Mouse (Mus musculus) A20 (cell line): ENCODE measurements around the gene Nt5c1a.
A peak's percentile ranks its signal among the peaks of the same experiment; 100 is the strongest.
"Not testable (repeated sequence)": the region's sequence is repeated elsewhere in the genome, so short reads cannot be mapped to it uniquely, and the experiment has no call there.

Source experiments
- DNase-seq: peaks from one replicate; pipeline ENCODE4 v3.0.0-alpha.2; 2011; ENCODE audit warnings: low read depth, low spot score

The Nt5c1a gene

DNA sequence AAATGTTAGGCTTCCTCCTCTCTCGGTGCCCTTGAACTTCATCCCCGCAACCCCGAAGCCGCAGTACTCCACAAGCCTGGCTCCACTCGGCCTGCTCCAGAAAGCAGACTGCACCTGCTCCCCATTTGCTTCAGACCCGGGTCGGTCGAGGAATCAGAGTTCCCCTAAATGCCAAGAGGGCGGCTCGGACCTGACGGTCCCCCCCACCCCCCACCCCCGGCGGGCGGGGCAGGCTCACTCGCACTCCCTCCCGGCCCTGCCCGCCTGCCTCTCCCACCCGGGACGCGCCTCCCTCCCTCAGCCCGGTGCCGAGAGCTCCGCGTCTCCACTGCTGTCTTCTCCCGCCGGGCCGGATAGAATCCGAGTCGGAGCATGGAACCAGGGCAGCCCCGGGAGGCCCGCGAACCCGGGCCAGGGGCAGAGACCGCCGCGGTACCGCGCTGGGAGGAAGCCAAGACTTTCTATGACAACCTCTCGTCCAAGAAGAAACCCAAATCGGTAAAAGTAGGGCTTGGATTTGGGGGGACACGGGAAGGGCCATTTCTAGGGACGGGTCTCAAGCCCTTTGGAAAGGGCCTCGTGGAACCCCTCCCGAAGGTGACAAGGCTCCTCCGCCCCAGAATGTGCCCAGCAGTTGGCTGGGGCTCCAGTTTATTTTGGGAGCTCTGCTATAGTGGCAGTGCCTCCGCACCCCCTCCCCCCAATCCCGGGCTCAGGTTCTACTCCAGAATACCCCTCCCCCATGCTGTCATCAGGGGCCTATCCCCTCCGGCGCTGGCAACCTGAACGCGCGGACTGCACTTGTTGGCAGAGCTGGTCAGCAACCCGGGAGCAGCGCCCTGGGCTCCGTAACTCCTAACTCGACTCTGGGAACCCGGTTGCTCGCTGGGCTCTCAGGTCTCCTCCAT, at the start of gene Nt5c1a:
Gene Nt5c1a (plus strand): TSS at position 319 of the 908 bp plus-strand sequence.
- DNase-seq: no peak

- no peak for DNase-seq
Observed at GRCm38 (mm10) chr4:123152003-123152402, 49.3 kb upstream of the Nt5c1a start.

DNA sequence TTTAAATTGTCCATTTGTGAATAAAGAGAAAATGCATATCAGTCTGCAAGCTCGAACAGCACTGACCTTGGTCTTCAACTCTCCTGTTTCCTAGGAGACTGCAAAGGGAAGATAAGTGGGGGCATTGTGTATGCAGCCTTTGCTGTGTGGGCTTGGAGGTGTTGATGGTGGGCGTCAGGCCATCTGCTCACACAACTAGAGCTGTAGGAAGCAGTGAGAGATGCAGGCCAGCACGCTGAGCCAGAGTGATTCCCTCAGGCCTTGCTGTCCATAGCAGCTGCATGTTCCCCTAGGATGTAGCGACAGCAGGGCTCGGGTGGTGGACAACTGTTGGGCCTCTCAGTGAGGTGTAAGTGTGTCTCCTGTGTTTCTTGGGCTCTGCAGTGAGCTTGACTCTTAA, 48.3 kb upstream of the Nt5c1a start:
- DNase-seq: no peak

- DNase-seq: peak; percentile 55
Observed at GRCm38 (mm10) chr4:123155004-123155403, 46.3 kb upstream of the Nt5c1a start.

- DNase-seq: no peak
Observed at GRCm38 (mm10) chr4:123155427-123155826, 45.9 kb upstream of the Nt5c1a start.

DNA sequence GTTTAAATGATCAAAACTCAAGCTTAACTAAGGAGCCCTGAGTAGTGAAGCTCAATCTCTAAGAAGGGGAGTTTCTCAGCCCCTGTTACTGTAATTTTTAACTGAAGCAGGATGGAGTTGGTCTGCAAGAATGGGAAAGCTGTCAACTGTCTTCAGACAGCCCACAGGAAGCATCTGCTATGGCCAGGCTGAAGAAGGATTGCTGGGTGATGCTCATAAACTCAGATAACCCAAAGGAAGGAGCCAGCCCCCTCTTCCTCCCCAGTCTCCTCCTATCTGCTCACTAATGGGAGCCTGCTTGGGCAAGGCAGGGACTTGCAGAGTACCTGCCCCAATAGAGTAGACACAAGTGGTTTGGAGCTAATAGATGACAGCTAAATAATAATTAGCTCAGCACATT, 45.5 kb upstream of the Nt5c1a start:
- DNase-seq: no peak

DNA sequence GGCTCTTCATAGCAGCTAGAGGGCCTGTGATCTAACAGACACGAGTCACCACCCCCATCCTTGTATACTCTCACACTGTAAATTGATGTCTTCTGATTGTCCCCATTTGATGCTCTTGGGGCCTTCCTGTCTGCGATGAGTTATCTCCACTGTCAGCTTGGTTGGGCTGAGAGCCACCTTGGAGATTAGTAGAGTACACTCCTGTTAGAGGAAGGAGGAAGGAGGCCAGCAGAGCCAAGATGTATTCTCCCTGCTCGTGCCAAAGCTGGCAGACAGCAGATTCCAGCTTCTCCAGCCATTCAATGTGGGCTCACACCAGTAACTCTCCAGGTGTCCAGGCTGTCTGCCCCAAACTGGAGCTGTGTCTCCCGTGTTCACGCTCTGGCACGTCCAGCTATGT, 40.7 kb upstream of the Nt5c1a start:
- DNase-seq: no peak

DNA sequence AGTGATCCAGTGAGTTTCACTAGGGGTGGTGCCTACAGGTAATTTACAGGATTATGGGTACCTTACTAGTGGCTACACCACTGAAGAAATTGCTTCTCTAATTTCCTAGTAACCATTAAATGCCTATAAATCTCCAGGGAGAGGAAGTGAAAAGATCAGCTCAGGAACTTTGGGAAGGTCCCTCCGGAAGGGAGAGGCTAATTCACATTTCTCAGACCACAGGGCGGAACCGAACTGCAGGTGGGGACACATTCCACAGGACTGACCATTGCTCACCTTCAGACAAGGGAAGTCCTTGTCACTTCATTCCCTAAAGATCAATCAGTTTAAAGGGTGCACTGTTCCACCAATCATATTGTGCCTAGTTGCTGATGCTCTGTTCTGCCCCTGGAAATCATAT, 40.1 kb upstream of the Nt5c1a start:
- DNase-seq: not testable (repeated sequence)

DNA sequence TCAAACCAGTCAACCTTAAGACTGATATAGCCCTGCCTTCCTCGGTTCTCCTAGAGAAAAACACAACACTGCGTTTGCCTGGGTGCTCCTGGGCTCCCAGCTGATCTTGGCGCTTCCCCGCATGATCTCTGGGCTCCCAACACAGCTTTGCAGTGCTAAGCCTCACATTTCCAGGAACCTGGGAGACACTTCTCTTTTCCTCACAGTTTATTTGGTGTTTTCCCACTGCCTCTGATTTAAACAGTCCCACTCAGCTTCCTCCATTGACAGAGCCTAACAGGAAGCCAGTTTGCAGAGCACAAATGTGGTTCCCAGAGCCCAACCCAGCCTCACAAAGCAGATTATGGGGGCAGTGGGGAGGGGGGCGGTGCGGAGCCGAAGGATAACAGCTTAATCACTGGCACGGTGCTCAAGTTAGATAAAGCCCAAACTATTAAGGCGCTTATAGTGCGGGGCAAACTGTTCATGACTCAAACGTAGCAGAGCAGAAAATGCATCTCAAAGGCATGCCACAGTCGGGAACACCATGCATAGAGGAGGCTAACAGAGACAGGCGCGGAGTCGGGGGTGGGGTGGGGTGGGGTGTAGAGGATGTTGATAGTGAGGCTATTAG, 38.9 kb upstream of the Nt5c1a start:
- DNase-seq: no peak

DNA sequence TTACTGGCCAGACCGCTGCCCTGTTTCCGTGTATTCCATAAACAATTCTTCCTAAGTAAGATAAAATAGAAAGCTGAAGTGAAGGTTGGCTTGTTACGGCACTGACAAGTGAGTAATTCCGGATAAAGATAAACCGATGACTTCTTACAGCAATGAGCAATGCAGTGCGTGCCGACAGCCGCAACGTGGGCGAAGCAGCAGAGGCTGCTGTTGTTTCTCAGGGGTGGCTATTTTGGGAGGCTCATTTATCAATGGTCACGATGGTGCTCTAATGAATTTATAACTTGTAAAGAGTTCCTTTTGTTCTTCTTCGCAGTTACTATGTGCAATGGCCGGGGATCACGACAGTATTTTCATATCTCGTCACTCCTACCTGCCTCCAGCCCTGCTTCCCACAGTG, 37.1 kb upstream of the Nt5c1a start:
- no peak for DNase-seq

DNA sequence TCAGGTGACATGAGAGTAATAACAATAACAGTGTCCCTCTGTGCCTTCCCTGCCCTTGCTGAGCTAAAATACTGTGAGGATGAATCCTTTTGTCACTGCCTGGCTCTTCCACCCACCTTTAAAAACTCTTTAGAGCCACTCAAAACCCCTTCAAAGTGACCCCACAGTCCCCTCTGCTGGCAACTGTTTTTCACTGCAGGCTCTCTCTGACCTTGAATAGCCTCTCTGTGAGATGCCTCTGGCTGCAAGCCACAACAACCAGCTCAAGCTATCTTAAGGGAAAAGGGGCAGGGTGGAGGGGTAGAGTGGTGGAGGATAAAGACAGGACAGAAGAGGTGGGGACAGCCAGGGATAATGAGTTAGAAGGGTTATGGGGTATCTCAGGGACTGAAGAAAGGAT, 29.5 kb upstream of the Nt5c1a start:
- peak; percentile 12 for DNase-seq

DNA sequence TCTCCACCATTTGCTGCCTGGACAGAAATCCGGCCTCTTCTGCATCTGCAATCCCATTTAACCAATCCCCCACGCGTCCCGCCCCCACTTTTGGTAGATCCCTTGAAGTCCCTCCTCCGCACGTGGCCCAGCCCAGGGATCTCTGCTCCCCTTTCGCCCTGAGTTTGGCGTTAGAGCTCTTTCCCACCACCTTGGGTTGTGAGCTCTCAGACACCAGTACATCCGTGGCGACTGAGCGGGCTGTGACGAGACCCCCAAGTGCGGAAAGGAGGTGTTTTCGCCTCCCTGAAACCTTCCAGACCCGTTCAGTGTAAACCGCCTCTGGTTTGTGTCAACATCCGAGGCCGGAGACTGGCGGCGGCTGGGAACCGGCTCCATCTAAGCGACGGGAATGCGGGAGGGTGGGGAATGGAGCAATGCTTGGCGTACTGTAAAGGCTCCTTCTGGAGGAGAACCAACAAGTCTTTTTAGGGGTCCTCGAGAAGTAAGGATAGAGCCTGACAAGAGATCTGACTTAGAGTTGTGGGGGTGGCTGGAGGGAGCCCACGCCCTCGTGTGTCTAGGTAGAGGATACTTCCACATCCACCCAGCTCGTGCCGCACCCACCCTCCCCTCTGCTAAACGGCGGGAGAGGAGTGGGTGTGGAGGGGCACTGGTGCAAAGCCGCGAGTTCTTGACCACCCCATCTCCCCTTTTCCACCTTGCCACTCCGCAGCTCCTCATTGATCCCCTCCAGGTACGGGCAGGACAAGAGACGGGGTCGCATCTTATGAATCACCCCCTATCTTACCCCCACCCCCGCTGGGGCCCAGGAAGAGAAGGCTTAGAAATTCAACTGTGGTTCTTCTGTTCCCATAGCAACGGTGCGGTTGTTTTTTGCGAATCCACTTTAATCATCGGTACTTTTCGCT, 18.7 kb upstream of the Nt5c1a start, which contains the start of gene Hpcal4:
Gene Hpcal4 (plus strand): TSS at position 900 of the 911 bp plus-strand sequence.
- no peak for DNase-seq

GRCm38 (mm10) chr4:123183239-123184056, 17.9 kb upstream of the Nt5c1a start:
- DNase-seq: peak; percentile 63

DNA sequence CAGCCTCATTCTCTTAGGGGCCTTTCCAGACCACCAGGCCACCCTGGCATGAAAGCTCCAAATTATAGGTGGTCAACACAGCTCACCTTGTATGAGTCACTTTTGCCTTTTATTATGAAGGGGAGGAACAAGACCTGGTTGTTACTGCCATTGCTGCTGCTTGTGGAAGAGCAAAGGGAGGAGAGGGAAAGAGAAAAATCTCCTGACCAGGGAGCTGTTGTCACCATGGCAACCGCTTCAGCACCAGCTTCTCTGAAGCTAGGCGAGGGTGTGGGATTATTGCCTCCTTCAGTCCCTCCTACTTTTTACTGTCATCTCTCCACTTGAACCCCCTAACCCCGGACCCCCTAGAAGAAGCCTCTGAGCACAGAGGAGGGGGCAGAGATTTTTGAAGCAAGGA, 16.5 kb upstream of the Nt5c1a start:
- DNase-seq: no peak

DNA sequence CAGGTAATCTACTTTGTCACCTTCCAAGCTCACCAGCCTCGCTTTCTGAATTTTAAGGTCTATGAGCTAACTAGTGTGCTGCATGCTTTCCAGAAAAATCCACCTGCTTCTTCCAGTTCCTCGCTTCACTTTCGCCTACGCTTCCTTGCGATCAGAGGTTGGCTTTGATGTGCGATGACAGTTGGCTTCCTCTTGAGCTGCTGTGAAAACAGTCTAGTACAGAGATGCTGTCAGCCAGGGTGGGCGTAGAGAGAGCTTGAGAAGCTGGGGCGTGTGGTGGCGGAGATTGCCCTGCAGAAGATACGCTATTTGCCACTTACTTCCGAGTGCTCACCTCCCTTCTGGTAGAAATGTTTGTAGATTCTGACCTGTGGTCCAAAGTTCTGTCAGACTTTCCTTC, 9.0 kb upstream of the Nt5c1a start:
- no peak for DNase-seq

DNA sequence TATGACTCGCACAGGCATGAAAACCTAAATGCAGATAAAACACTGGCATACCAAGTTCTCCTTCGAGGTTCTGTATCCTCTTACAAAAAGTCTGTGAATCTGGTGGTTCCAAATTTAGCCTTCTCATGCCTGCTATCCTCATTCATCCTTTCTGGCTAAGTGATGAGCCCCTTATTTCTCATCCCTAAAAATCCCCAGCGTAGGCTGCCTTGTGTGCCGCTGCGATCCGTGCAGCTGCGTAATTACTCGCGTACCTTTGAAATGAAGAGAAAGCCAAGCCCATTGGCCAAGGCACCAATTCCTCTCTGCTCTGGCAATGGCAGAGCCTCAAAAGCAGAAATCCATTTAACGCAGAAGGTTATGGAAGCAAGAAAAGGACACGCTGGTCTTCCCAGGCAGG, 7.5 kb upstream of the Nt5c1a start:
- no peak for DNase-seq

GRCm38 (mm10) chr4:123196695-123197094, 4.6 kb upstream of the Nt5c1a start:
- DNase-seq: no peak

DNA sequence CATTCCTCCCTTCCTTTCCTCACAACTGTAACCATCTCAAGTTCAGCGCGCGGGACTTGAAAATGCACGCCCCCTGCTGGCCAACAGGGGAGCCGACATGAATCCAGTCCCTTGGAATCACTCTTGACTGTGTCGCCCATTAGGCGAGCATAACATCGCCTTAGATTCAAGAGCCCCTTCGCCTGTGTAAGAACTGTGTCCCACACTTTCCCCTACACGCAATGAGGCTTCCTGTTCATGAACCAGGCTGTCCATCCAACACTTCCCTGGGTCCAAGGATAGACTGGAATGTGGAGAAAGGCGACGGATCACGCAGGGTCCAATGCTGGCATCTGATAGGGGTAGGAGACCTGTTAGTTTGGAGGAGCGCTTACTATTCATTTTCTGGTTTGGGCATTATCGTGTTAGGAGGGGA, 526 bp upstream of the Nt5c1a start:
- peak; percentile 48 for DNase-seq

GRCm38 (mm10) chr4:123202094-123202420, 753 bp downstream of the Nt5c1a start:
- no peak for DNase-seq

GRCm38 (mm10) chr4:123207337-123207736, 6.0 kb downstream of the Nt5c1a start:
- no peak for DNase-seq

- DNase-seq: no peak
Observed at GRCm38 (mm10) chr4:123210996-123211395, 9.7 kb downstream of the Nt5c1a start.
